Mouse (Mus musculus) ZHBTc4 (cell line): ENCODE measurements at regions not wholly inside any gene's neighbourhood (a gene's known extent, or its start where the extent isn't known, plus 50 kb on each side); places are given as distances from the start of the nearest gene placed in this dataset.
A peak's percentile ranks its signal among the peaks of the same experiment; 100 is the strongest.
"Not testable (repeated sequence)": the region's sequence is repeated elsewhere in the genome, so short reads cannot be mapped to it uniquely, and the experiment has no call there.

Source experiments
- DNase-seq: peaks from one replicate; pipeline ENCODE4 v3.0.0-alpha.2; 2011; ENCODE audit warnings: low read depth, low spot score

GRCm38 (mm10) chr10:85242701-85243100 lies 57.8 kb upstream of the Cry1 start:
- no peak for DNase-seq

- DNase-seq, result no peak
Measured at GRCm38 (mm10) chr10:85243556-85243955, 58.7 kb upstream of the Cry1 start.

- peak; percentile 25 for DNase-seq
Measured at GRCm38 (mm10) chr10:85265746-85266145, 80.9 kb upstream of the Cry1 start.

- DNase-seq, result no peak
Measured at GRCm38 (mm10) chr10:85266148-85266547, 81.3 kb upstream of the Cry1 start.

GRCm38 (mm10) chr10:85266796-85267195 lies 81.9 kb upstream of the Cry1 start:
- no peak for DNase-seq

GRCm38 (mm10) chr10:85270209-85270608 lies 85.3 kb upstream of the Cry1 start:
- no peak for DNase-seq

- DNase-seq, result no peak
Measured at GRCm38 (mm10) chr10:85276793-85277192, 91.9 kb upstream of the Cry1 start.

- DNase-seq, result no peak
Measured at GRCm38 (mm10) chr10:85291733-85292476, 94.7 kb upstream of the Btbd11 start.

GRCm38 (mm10) chr10:85292477-85292855 lies 94.1 kb upstream of the Btbd11 start:
- DNase-seq, result no peak

- no peak for DNase-seq
Measured at GRCm38 (mm10) chr10:85293071-85293783, 93.4 kb upstream of the Btbd11 start.

- DNase-seq, result no peak
Measured at GRCm38 (mm10) chr10:85295133-85295887, 91.3 kb upstream of the Btbd11 start.

GRCm38 (mm10) chr10:85311781-85312180 lies 74.8 kb upstream of the Btbd11 start:
- no peak for DNase-seq

GRCm38 (mm10) chr10:85313331-85313730 lies 73.3 kb upstream of the Btbd11 start:
- DNase-seq, result not testable (repeated sequence)

GRCm38 (mm10) chr10:85320971-85321370 lies 65.6 kb upstream of the Btbd11 start:
- DNase-seq, result no peak

- no peak for DNase-seq
Measured at GRCm38 (mm10) chr10:85322280-85322679, 64.3 kb upstream of the Btbd11 start.

- no peak for DNase-seq
Measured at GRCm38 (mm10) chr10:85329382-85329781, 57.2 kb upstream of the Btbd11 start.

- DNase-seq, result peak; percentile 92
Measured at GRCm38 (mm10) chr10:85330938-85331691, 55.5 kb upstream of the Btbd11 start.
